Mouse (Mus musculus) testis, adult 2 months (tissue): ENCODE results near the gene Aldh1a3. TPM values are rescaled to one million over a fixed set of nuclear protein-coding genes. Genes with fewer than 3 reads are reported as not detected.

Experiments used
- H3K27ac ChIP-seq: fragments of 200-500 bp; 2 replicates; pipeline ENCODE4 v1.5.1; 2012; ENCODE audit warnings: low read depth, low read length; ENCODE audit not compliant: control insufficient read depth, insufficient read depth
- H3K27me3 ChIP-seq: fragments of 200-500 bp; 2 replicates; pipeline ENCODE4 v1.6.1; 2012; ENCODE audit warnings: mild to moderate bottlenecking, low read length, moderate library complexity; ENCODE audit not compliant: control insufficient read depth, insufficient read depth
- H3K36me3 ChIP-seq: fragments of 200-500 bp; 2 replicates; pipeline ENCODE4 v1.6.1; 2012; ENCODE audit warnings: mild to moderate bottlenecking, low read length; ENCODE audit not compliant: control insufficient read depth, insufficient read depth
- H3K4me1 ChIP-seq: fragments of 200-500 bp; 2 replicates; pipeline ENCODE4 v1.6.1; 2012; ENCODE audit warnings: low read length; ENCODE audit not compliant: control insufficient read depth, insufficient read depth
- H3K4me3 ChIP-seq: fragments of 200-500 bp; 2 replicates; pipeline ENCODE4 v1.5.1; 2012; ENCODE audit warnings: low read depth, mild to moderate bottlenecking, low read length, moderate library complexity, mixed read lengths; ENCODE audit not compliant: control insufficient read depth
- CTCF ChIP-seq: fragments of 200-500 bp; IDR thresholded peaks from 2 replicates; pipeline ENCODE4 v1.5.1; 2012; ENCODE audit warnings: low read depth, mild to moderate bottlenecking, inconsistent platforms, low read length, moderate library complexity; ENCODE audit not compliant: control insufficient read depth, insufficient read depth, insufficient replicate concordance
- POLR2A ChIP-seq: fragments of 200-500 bp; IDR thresholded peaks from 2 replicates; pipeline ENCODE4 v1.6.1; 2012; ENCODE audit warnings: low read depth, mild to moderate bottlenecking, inconsistent platforms, low read length, moderate library complexity; ENCODE audit not compliant: control insufficient read depth
- polyA plus RNA-seq: library from polyadenylated mRNA; depleted of rRNA; stranded (reverse); fragments of >200 nt; gene quantifications from 2 replicates; pipeline ENCODE4 v1.2.3, GENCODE M21; 2012

The Aldh1a3 gene
- polyA plus RNA-seq, 1 experiment = 1.6 TPM

DNA sequence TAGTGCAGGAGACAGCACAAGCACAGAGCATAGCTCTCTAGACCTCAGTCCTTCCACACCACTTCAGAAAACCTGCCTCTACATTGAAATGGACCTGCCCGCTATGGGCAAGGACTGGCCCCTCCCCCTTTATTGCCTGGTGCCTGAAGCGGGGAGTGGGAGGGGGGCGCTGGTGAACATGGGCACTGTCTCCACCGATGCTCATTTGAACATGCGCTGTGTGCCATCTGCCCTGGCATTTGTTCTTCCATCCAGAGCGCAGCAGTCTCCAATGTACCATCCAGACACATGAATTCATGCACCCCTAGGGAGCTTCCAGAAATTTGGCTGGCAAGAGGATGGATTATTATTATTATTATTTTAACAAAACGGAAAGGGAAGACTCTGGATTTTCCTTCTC, 14.2 kb downstream of the Aldh1a3 start:
- TF ChIP-seq CTCF (no peak), POLR2A (no peak)

DNA sequence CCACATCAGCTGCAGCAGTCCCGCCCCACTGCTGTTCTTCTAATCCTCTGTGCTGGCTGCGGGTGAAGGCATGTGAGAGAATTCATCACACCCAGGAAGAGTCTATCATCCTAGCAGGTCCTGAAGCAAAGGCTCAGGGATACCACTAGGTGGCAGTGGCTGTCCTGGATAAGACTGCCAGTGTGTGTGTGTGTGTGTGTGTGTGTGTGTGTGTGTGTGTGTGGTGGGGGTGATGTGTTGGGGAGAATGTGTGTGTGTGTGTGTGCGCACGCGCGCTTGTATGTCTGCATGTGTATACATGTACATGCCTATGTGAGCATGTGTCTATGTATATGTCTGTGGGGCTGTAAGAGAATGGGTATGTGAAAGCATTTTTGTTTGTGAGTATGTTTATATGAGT, 17.9 kb downstream of the Aldh1a3 start:
- Histone ChIP-seq H3K4me3 (no peak overlapping the region), H3K36me3 (no peaks in the 10 kb centered on the region), H3K27me3 (no peaks in the 10 kb centered on the region), H3K4me1 (peaks cover 10% of the 10 kb centered on the region), H3K27ac (no peak overlapping the region)
- TF ChIP-seq CTCF (peak; percentile 55; the same call in 1 of the 2 replicates), POLR2A (no peak)

More for the DNA sequence above, 14.2 kb downstream of the Aldh1a3 start:
- Histone ChIP-seq H3K4me3 (no peak overlapping the region), H3K27ac (no peak overlapping the region), H3K36me3 (no peaks in the 10 kb centered on the region), H3K4me1 (no peaks in the 10 kb centered on the region), H3K27me3 (no peaks in the 10 kb centered on the region)

DNA sequence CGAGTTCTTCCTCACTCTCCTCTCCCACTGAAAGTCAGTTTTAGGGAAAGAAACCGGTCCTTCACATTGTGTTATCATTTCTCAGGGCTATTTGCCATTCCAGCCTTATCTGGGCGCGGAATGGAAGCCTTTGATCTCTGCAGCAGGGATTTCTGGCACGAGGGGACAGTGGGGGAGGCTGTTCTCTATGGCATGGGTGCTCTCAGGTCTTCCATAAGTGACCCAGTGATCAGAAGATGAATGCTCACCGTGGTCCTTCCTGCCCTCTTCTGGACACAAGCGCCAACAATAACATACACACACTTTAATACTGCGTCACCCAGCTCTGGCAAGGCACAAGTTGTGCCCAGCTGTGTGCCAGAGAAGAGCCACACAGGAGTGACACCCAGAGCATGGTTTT, 20.3 kb downstream of the Aldh1a3 start:
- Histone ChIP-seq H3K4me3 (no peak overlapping the region), H3K36me3 (no peaks in the 10 kb centered on the region), H3K4me1 (peaks cover 13% of the 10 kb centered on the region), H3K27me3 (no peaks in the 10 kb centered on the region), H3K27ac (peak overlapping the region; percentile 29; the same call in 1 of the 2 replicates)
- no peak for TF ChIP-seq CTCF
- no peak for TF ChIP-seq POLR2A

DNA sequence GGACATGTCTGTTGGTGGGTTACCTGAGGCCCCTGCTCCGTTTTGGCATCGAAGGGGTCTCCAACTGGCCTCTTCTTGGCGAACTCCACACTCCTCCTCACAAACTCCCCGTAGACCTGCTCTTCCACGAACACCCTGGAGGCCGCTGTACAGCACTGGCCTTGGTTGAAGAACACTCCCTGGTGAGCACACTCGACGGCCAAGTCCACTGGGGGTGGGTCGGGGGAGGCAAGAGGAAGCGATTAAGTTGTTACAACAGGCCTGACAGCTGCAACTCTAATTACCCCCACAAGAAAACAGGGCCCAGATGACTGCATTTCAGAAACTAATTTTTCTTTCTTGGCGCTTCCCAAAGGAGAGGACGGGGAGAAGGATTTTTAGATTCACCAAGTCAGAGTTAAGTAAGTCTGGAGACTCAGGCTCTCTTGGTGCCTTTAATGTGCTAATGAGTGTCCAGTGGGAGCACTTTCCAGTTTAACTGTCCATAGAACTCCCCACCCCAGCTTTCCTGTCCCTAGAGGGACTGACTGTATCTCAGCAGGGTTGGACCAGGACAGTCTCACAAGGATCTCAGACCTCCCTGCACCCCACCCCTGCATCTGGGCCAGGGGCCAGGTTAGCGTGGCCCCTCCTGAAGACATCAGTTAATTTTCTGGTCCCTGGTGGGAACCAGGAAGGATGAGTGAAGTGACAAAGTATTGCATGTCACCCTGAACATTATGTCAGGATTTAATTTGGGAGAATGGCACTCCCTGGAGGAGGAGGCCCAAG, 21.2 kb downstream of the Aldh1a3 start:
- peak overlapping the region; percentile 12; the same call in 1 of the 2 replicates for H3K4me3 ChIP-seq
- peaks cover 13% of the 10 kb centered on the region for H3K4me1 ChIP-seq
- no peaks in the 10 kb centered on the region for H3K36me3 ChIP-seq
- H3K27ac ChIP-seq = peak overlapping the region; percentile 92
- no peaks in the 10 kb centered on the region for H3K27me3 ChIP-seq
- no peak for TF ChIP-seq CTCF
- peak; percentile 22; the same call in 1 of the 2 replicates for TF ChIP-seq POLR2A

DNA sequence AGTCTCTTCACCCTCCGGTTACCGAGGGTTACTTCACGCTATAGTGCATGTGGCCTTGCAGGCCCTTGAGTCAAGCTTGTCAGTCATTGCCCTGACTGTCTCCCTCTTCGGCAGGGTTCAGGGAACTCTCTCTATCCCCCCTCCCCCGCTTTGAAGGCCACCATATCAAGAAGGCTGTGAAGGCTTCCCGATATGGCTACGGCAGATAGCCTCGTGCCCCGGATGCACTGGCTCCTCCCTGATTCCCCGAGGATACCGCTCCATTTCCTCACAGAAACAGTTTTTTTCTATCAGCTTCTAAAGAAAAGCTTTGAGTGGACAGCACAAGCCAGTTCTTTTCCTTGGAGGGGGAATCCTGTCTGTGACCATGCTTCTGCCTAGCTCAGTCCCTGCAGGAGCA, 21.8 kb downstream of the Aldh1a3 start:
- TF ChIP-seq POLR2A (no peak), CTCF (no peak)
- Histone ChIP-seq H3K4me1 (peaks cover 13% of the 10 kb centered on the region), H3K27ac (peak overlapping the region; percentile 92), H3K27me3 (no peaks in the 10 kb centered on the region), H3K36me3 (no peaks in the 10 kb centered on the region), H3K4me3 (peak overlapping the region; percentile 12; the same call in 1 of the 2 replicates)

DNA sequence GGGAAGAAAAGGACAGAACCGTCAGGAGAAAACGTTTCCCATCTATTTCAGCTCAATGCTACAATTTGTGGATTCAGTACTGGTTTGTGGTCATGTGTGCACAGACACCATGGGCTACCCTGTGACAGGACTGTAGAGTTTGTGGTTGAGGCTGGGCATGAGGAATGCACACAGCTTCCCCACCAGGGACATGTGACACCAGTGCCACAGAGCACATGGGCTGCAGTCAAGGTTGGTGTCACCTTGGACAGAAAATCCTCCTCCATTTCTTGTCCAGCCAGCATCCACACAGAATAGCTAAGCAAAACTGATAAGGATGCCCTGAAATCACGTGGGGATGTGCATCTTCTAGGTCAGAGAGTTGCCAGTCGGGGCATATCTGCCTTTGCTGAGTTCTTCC, 22.5 kb downstream of the Aldh1a3 start:
- Histone ChIP-seq H3K27me3 (no peaks in the 10 kb centered on the region), H3K4me3 (no peak overlapping the region), H3K27ac (peak overlapping the region; percentile 92; the same call in 1 of the 2 replicates), H3K36me3 (no peaks in the 10 kb centered on the region), H3K4me1 (peaks cover 13% of the 10 kb centered on the region)
- no peak for TF ChIP-seq CTCF
- no peak for TF ChIP-seq POLR2A

DNA sequence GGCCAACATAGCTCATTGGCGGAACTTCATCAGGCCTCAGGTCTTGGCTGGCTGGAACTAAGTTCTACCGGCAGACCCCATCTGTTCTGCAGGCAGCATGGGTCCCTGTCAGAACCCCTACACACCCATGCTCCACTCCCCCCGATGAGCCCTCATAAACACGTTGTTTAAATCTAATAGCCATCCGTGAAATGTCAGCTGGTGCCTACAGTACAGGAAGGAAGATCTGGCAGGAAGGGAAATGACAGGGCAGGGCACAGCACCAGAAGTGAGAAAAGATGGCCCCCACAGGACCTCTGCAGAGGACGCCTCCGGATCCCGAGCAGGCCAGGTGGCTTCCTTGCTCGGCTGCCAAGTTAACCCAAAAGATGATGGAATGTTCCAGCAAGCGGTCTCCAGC, 23.2 kb downstream of the Aldh1a3 start:
- Histone ChIP-seq H3K36me3 (no peaks in the 10 kb centered on the region), H3K4me3 (no peak overlapping the region), H3K27me3 (no peaks in the 10 kb centered on the region), H3K27ac (no peak overlapping the region), H3K4me1 (peaks cover 13% of the 10 kb centered on the region)
- no peak for TF ChIP-seq CTCF
- no peak for TF ChIP-seq POLR2A
